Mouse (Mus musculus) heart, embryonic 10.5 days (tissue): Measurements from ENCODE around the gene Zzef1. TPM values are rescaled to one million over a fixed set of nuclear protein-coding genes. Genes with fewer than 3 reads are reported as not detected.
A peak's percentile ranks its signal among the peaks of the same experiment; 100 is the strongest.

ENCODE experiments used
- DNase-seq: peaks from one replicate; pipeline ENCODE4 v3.0.0-alpha.2; 2017; ENCODE audit warnings: low spot score
- H3K27ac ChIP-seq: fragments of 300-500 bp; sonication (generic); 2 replicates; pipeline ENCODE4 v1.5.1; 2016; ENCODE audit warnings: mild to moderate bottlenecking
- H3K27me3 ChIP-seq: fragments of 300-500 bp; sonication (generic); 2 replicates; pipeline ENCODE4 v1.6.1; 2016; ENCODE audit warnings: mild to moderate bottlenecking; ENCODE audit not compliant: poor library complexity, insufficient read depth, severe bottlenecking
- H3K36me3 ChIP-seq: fragments of 300-500 bp; sonication (generic); 2 replicates; pipeline ENCODE4 v1.6.1; 2016; ENCODE audit warnings: mild to moderate bottlenecking, moderate library complexity
- H3K4me1 ChIP-seq: fragments of 300-500 bp; sonication (generic); 2 replicates; pipeline ENCODE4 v1.6.1; 2016; ENCODE audit warnings: mild to moderate bottlenecking
- H3K4me3 ChIP-seq: fragments of 300-500 bp; sonication (generic); 2 replicates; pipeline ENCODE4 v1.5.1; 2016; ENCODE audit warnings: mild to moderate bottlenecking, moderate library complexity
- H3K9me3 ChIP-seq: fragments of 300-500 bp; sonication (generic); 2 replicates; pipeline ENCODE4 v1.6.1; 2016; ENCODE audit warnings: mild to moderate bottlenecking, moderate library complexity
- WGBS: fragments of 180-500 bp; shearing (Covaris S2); methylation state at CpG from one replicate; pipeline ENCODE4 v1.1.7; 2016; 5-methylcytosine and 5-hydroxymethylcytosine counted together
- polyA plus RNA-seq: library from polyadenylated mRNA; unstranded; fragments of >200 nt; fragmentation: Nextera tagmentation; extraction: Ambion mirVana; gene quantifications from 2 replicates; pipeline ENCODE4 v1.2.1, GENCODE M21; 2016

The Zzef1 gene
- polyA plus RNA-seq, 1 experiment from 2014 or later: 6.8 TPM

GRCm38 (mm10) chr11:72928516-72928915 lies 132.5 kb downstream of the Zzef1 start:
- H3K4me1 ChIP-seq: peaks cover 26% of the 10 kb centered on the region
- H3K9me3 ChIP-seq: no peaks in the 10 kb centered on the region
- H3K36me3 ChIP-seq: peaks cover 7% of the 10 kb centered on the region
- H3K4me3 ChIP-seq: no peak overlapping the region
- WGBS: 61% methylated on average over 2 of the region's 2 CpGs
- H3K27ac ChIP-seq: no peak overlapping the region
- no peak for DNase-seq
- no peaks in the 10 kb centered on the region for H3K27me3 ChIP-seq

- peak overlapping the region; percentile 71 for H3K27ac ChIP-seq
- H3K4me1 ChIP-seq: peaks cover 17% of the 10 kb centered on the region
- H3K4me3 ChIP-seq: peak overlapping the region; percentile 45
- H3K36me3 ChIP-seq: no peaks in the 10 kb centered on the region
- DNase-seq: no peak
- H3K9me3 ChIP-seq: no peaks in the 10 kb centered on the region
- 30% methylated on average over 20 of the region's 20 CpGs for WGBS
- H3K27me3 ChIP-seq: peaks cover 6% of the 10 kb centered on the region; the same call in 1 of the 2 replicates
Observed at GRCm38 (mm10) chr11:72940208-72941143, 144.4 kb downstream of the Zzef1 start.

- Histone ChIP-seq H3K4me3 (no peak overlapping the region), H3K27ac (peak overlapping the region; percentile 30; the same call in 1 of the 2 replicates), H3K9me3 (no peaks in the 10 kb centered on the region), H3K4me1 (peaks cover 44% of the 10 kb centered on the region), H3K27me3 (peaks cover 20% of the 10 kb centered on the region; the same call in 1 of the 2 replicates), H3K36me3 (no peaks in the 10 kb centered on the region)
- 51% methylated on average over 7 of the region's 7 CpGs for WGBS
- DNase-seq: no peak
Observed at GRCm38 (mm10) chr11:72944996-72945793, 149.2 kb downstream of the Zzef1 start.

GRCm38 (mm10) chr11:72945875-72946559 lies 150.0 kb downstream of the Zzef1 start:
- Histone ChIP-seq H3K27ac (peak overlapping the region; percentile 75; the same call in 1 of the 2 replicates), H3K27me3 (peaks cover 20% of the 10 kb centered on the region; the same call in 1 of the 2 replicates), H3K4me3 (no peak overlapping the region), H3K36me3 (no peaks in the 10 kb centered on the region), H3K4me1 (peaks cover 41% of the 10 kb centered on the region), H3K9me3 (no peaks in the 10 kb centered on the region)
- WGBS: 35% methylated on average over 6 of the region's 6 CpGs
- no peak for DNase-seq

- WGBS: 38% methylated on average over 6 of the region's 6 CpGs
- Histone ChIP-seq H3K36me3 (no peaks in the 10 kb centered on the region), H3K4me1 (peaks cover 46% of the 10 kb centered on the region), H3K27ac (peak overlapping the region; percentile 75), H3K27me3 (peaks cover 20% of the 10 kb centered on the region; the same call in 1 of the 2 replicates), H3K4me3 (no peak overlapping the region), H3K9me3 (no peaks in the 10 kb centered on the region)
- DNase-seq: no peak
Observed at GRCm38 (mm10) chr11:72946560-72947119, 150.6 kb downstream of the Zzef1 start.

- Histone ChIP-seq H3K4me1 (peaks cover 51% of the 10 kb centered on the region), H3K27me3 (peaks cover 20% of the 10 kb centered on the region; the same call in 1 of the 2 replicates), H3K9me3 (no peaks in the 10 kb centered on the region), H3K4me3 (no peak overlapping the region), H3K27ac (peak overlapping the region; percentile 75; the same call in 1 of the 2 replicates), H3K36me3 (no peaks in the 10 kb centered on the region)
- DNase-seq: no peak
- 73% methylated on average over 11 of the region's 11 CpGs for WGBS
Observed at GRCm38 (mm10) chr11:72947840-72948239, 151.8 kb downstream of the Zzef1 start.

- no peak for DNase-seq
- 66% methylated on average over 7 of the region's 7 CpGs for WGBS
Observed at GRCm38 (mm10) chr11:72948254-72948653, 152.2 kb downstream of the Zzef1 start.

GRCm38 (mm10) chr11:72951137-72952000 lies 155.3 kb downstream of the Zzef1 start:
- DNase-seq: no peak
- 57% methylated on average over 22 of the region's 22 CpGs for WGBS
- peaks cover 64% of the 10 kb centered on the region for H3K4me1 ChIP-seq
- H3K27me3 ChIP-seq: peaks cover 15% of the 10 kb centered on the region; the same call in 1 of the 2 replicates
- peak overlapping the region; percentile 50; the same call in 1 of the 2 replicates for H3K27ac ChIP-seq
- no peaks in the 10 kb centered on the region for H3K9me3 ChIP-seq
- no peaks in the 10 kb centered on the region for H3K36me3 ChIP-seq
- H3K4me3 ChIP-seq: no peak overlapping the region

More at GRCm38 (mm10) chr11:72948254-72948653, 152.2 kb downstream of the Zzef1 start:
- Histone ChIP-seq H3K27me3 (peaks cover 18% of the 10 kb centered on the region; the same call in 1 of the 2 replicates), H3K27ac (peak overlapping the region; percentile 16; the same call in 1 of the 2 replicates), H3K9me3 (no peaks in the 10 kb centered on the region), H3K4me3 (no peak overlapping the region), H3K4me1 (peaks cover 56% of the 10 kb centered on the region), H3K36me3 (no peaks in the 10 kb centered on the region)

- Histone ChIP-seq H3K36me3 (no peaks in the 10 kb centered on the region), H3K9me3 (no peaks in the 10 kb centered on the region), H3K27ac (peak overlapping the region; percentile 72; the same call in 1 of the 2 replicates), H3K4me3 (no peak overlapping the region), H3K27me3 (peaks cover 15% of the 10 kb centered on the region; the same call in 1 of the 2 replicates), H3K4me1 (peaks cover 56% of the 10 kb centered on the region)
- 61% methylated on average over 3 of the region's 3 CpGs for WGBS
- DNase-seq: no peak
Observed at GRCm38 (mm10) chr11:72952226-72952625, 156.2 kb downstream of the Zzef1 start.

GRCm38 (mm10) chr11:72952697-72953096 lies 156.7 kb downstream of the Zzef1 start:
- Histone ChIP-seq H3K27me3 (peaks cover 13% of the 10 kb centered on the region; the same call in 1 of the 2 replicates), H3K27ac (peak overlapping the region; percentile 72; the same call in 1 of the 2 replicates), H3K36me3 (no peaks in the 10 kb centered on the region), H3K4me3 (no peak overlapping the region), H3K9me3 (no peaks in the 10 kb centered on the region), H3K4me1 (peaks cover 51% of the 10 kb centered on the region)
- DNase-seq: no peak
- 84% methylated on average over 6 of the region's 6 CpGs for WGBS

- WGBS: 68% methylated on average over 1 of the region's 1 CpGs
- Histone ChIP-seq H3K4me3 (no peak overlapping the region), H3K27me3 (peaks cover 10% of the 10 kb centered on the region; the same call in 1 of the 2 replicates), H3K36me3 (no peaks in the 10 kb centered on the region), H3K27ac (peak overlapping the region; percentile 72; the same call in 1 of the 2 replicates), H3K9me3 (no peaks in the 10 kb centered on the region), H3K4me1 (peaks cover 47% of the 10 kb centered on the region)
- DNase-seq: no peak
Observed at GRCm38 (mm10) chr11:72953116-72953439, 157.1 kb downstream of the Zzef1 start.
